Mouse (Mus musculus) hindbrain, embryonic 11.5 days (tissue): Measurements from ENCODE around the gene Rad50. TPM values are rescaled to one million over a fixed set of nuclear protein-coding genes. Genes with fewer than 3 reads are reported as not detected.

ENCODE experiments used
- ATAC-seq: fragments of 200-750 bp; cut with Nextera tagmentation; 2 replicates; pipeline ENCODE4 v1.8.0; 2017; ENCODE audit warnings: mild to moderate bottlenecking, moderate TSS enrichment, moderate library complexity; ENCODE audit not compliant: low FRiP score
- DNase-seq: peaks from one replicate; pipeline ENCODE4 v3.0.0-alpha.2; 2015; ENCODE audit warnings: low spot score
- H3K27ac ChIP-seq: fragments of 300-500 bp; sonication (generic); 2 replicates; pipeline ENCODE4 v1.5.1; 2014; ENCODE audit warnings: mild to moderate bottlenecking, low read depth, low read length
- H3K27me3 ChIP-seq: fragments of 300-500 bp; sonication (generic); 2 replicates; pipeline ENCODE4 v1.6.1; 2014; ENCODE audit warnings: mild to moderate bottlenecking, low read length, moderate library complexity, mixed read lengths; ENCODE audit not compliant: control insufficient read depth, insufficient read depth
- H3K36me3 ChIP-seq: fragments of 300-500 bp; sonication (generic); 2 replicates; pipeline ENCODE4 v1.6.1; 2014; ENCODE audit warnings: mild to moderate bottlenecking, low read length, moderate library complexity, mixed read lengths; ENCODE audit not compliant: control insufficient read depth, insufficient read depth
- H3K4me1 ChIP-seq: fragments of 300-500 bp; sonication (generic); replicated peaks from 2 replicates; pipeline ENCODE4 v1.6.1; 2014; ENCODE audit warnings: low read length, mixed read lengths; ENCODE audit not compliant: control insufficient read depth, insufficient read depth
- H3K4me2 ChIP-seq: fragments of 300-500 bp; sonication (generic); replicated peaks from 2 replicates; pipeline ENCODE4 v1.6.1; 2014; ENCODE audit warnings: mild to moderate bottlenecking, low read depth, low read length
- H3K4me3 ChIP-seq: fragments of 300-500 bp; sonication (generic); 2 replicates; pipeline ENCODE4 v1.5.1; 2014; ENCODE audit warnings: low read depth, low read length
- H3K9ac ChIP-seq: fragments of 300-500 bp; sonication (generic); 2 replicates; pipeline ENCODE4 v1.6.1; 2014; ENCODE audit warnings: low read depth, low read length
- H3K9me3 ChIP-seq: fragments of 300-500 bp; sonication (generic); 2 replicates; pipeline ENCODE4 v1.6.1; 2016; ENCODE audit warnings: low read length; ENCODE audit not compliant: control insufficient read depth
- WGBS: fragments of 180-500 bp; shearing (Covaris S2); extraction: QIAGEN DNeasy Blood & Tissue Kit; methylation state at CpG from one replicate; pipeline ENCODE4 v1.1.7; 2014; 5-methylcytosine and 5-hydroxymethylcytosine counted together
- polyA plus RNA-seq: library from polyadenylated mRNA; unstranded; fragments of >200 nt; fragmentation: Nextera tagmentation; extraction: Ambion mirVana; gene quantifications from 2 replicates; pipeline ENCODE4 v1.2.1, GENCODE M21; 2014

Rad50 gene
- polyA plus RNA-seq, 1 experiment from 2014 or later, result 22.3 TPM

DNA sequence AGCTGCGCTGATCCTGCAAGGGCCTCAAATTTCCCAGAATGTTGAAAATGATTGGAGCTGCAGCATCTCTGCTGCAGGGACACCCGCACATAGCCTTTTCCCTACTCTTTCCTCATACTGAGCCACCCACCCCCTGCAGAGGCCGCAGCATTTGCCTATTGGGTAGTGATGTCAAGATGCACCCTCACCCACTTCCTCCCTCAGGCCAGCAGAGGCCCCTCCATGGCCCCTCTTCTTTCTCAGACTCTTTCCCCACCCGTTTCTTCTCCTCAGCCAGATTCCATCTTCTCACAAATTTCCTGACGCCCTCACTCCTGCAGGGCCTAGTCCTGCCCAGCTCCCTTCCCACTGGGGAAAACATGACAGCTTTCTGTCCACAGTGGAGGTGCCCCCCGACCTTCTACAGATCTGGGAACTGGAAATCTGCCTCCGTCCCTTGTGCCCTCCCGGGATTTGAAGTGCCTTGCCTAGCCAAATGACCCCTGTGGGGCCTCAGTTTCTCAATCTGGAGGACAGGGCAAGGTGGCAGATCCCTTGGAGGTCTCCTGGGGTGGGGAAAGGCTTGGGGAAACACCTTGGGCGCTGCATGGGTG, 71.4 kb downstream of the Rad50 start:
- Histone ChIP-seq H3K9ac (no peak overlapping the region; the same call in 1 of the 2 replicates), H3K4me1 (peaks cover 6% of the 10 kb centered on the region; the same call in 1 of the 2 replicates), H3K4me3 (peak overlapping the region; percentile 29), H3K4me2 (peak overlapping the region; percentile 62), H3K27ac (no peak overlapping the region), H3K27me3 (peaks cover 20% of the 10 kb centered on the region), H3K9me3 (no peaks in the 10 kb centered on the region), H3K36me3 (no peaks in the 10 kb centered on the region)
- ATAC-seq (no peak), DNase-seq (peak; percentile 15)
- WGBS, result 41% methylated on average over 9 of the region's 9 CpGs

- Histone ChIP-seq H3K4me1 (peaks cover 6% of the 10 kb centered on the region; the same call in 1 of the 2 replicates), H3K9ac (no peak within 1 kb of the TSS), H3K9me3 (no peaks in the 10 kb centered on the region), H3K27me3 (peaks cover 20% of the 10 kb centered on the region), H3K4me3 (no peak within 1 kb of the TSS), H3K27ac (no peak within 1 kb of the TSS), H3K36me3 (no peaks in the 10 kb centered on the region), H3K4me2 (no peak within 1 kb of the TSS)
- ATAC-seq (no peak), DNase-seq (no peak)
- WGBS, result 91% methylated on average over 8 of the region's 8 CpGs
These were observed 72.6 kb downstream of the Rad50 start, which contains the start of gene Il13 for GRCm38 (mm10) chr11:53634556-53634955. Il13 (minus strand) TSS chr11:53634702.

DNA sequence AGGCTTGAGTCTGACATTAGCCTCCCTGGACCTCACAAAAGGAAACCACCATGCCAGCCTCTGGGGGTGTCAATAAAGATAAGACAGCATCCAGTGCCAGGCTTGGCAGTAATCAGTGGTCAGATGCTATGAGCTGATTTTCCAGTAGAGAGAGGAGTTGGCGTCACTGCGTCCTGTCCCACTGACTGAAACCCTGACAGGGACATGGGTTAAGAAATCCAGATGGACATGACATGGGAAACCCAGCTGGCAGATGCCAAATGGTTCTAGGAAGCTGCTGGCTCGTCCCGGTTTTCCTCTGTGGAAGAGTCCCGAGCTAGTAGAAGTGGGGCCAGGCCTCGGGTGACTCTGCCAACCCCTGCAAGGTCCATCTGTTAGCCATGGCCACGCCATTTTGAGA, 73.5 kb downstream of the Rad50 start:
- H3K9ac ChIP-seq, result no peak overlapping the region
- H3K4me3 ChIP-seq, result no peak overlapping the region
- H3K4me2 ChIP-seq, result no peak overlapping the region
- peaks cover 20% of the 10 kb centered on the region for H3K27me3 ChIP-seq
- no peaks in the 10 kb centered on the region for H3K9me3 ChIP-seq
- H3K4me1 ChIP-seq, result peaks cover 6% of the 10 kb centered on the region; the same call in 1 of the 2 replicates
- no peaks in the 10 kb centered on the region for H3K36me3 ChIP-seq
- H3K27ac ChIP-seq, result no peak overlapping the region
- ATAC-seq (no peak), DNase-seq (no peak)
- 88% methylated on average over 7 of the region's 7 CpGs for WGBS

- Histone ChIP-seq H3K4me1 (peaks cover 6% of the 10 kb centered on the region; the same call in 1 of the 2 replicates), H3K36me3 (no peaks in the 10 kb centered on the region), H3K4me3 (no peak overlapping the region), H3K27me3 (peaks cover 18% of the 10 kb centered on the region), H3K9ac (no peak overlapping the region), H3K9me3 (no peaks in the 10 kb centered on the region), H3K4me2 (no peak overlapping the region), H3K27ac (no peak overlapping the region)
- ATAC-seq, result no peak
- DNase-seq, result peak; percentile 30
- WGBS, result 71% methylated on average over 14 of the region's 14 CpGs
These were observed 74.9 kb downstream of the Rad50 start for GRCm38 (mm10) chr11:53632122-53632733.

DNA sequence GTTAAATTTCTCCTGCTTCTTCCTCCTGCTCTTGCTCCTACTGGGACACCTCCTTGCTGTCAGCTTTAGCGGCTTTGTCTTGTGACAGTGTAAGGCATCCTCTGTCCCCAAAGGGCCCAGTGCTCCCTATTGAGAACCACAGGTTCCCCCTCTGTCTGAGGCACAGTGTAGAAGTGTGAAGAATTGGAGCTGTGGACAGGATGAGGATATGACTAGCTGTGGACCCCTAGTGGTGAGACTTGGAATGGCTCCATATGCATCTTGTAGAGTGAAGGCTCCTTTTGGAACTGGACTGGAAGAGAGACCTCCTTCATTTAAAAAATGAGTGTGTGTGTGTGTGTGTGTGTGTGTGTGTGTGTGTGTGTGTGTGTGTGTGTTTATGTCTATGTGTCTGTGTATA, 79.3 kb downstream of the Rad50 start:
- H3K4me1 ChIP-seq, result no peaks in the 10 kb centered on the region; the same call in 1 of the 2 replicates
- H3K9ac ChIP-seq, result no peak overlapping the region
- H3K4me2 ChIP-seq, result no peak overlapping the region
- no peaks in the 10 kb centered on the region for H3K36me3 ChIP-seq
- ATAC-seq, result peak; percentile 59; the same call in 1 of the 2 replicates
- H3K4me3 ChIP-seq, result no peak overlapping the region
- H3K27me3 ChIP-seq, result 0 out of 2 replicates have a peak, but pooled peaks cover 3% of the 10 kb centered on the region
- H3K27ac ChIP-seq, result no peak overlapping the region
- no peaks in the 10 kb centered on the region for H3K9me3 ChIP-seq
- peak; percentile 89 for DNase-seq
- 5% methylated on average over 1 of the region's 1 CpGs for WGBS

GRCm38 (mm10) chr11:53626802-53627373, 80.2 kb downstream of the Rad50 start:
- Histone ChIP-seq H3K27ac (no peak overlapping the region), H3K4me3 (no peak overlapping the region), H3K27me3 (0 out of 2 replicates have a peak, but pooled peaks cover 3% of the 10 kb centered on the region), H3K9ac (no peak overlapping the region), H3K4me1 (no peaks in the 10 kb centered on the region; the same call in 1 of the 2 replicates), H3K4me2 (no peak overlapping the region), H3K36me3 (no peaks in the 10 kb centered on the region), H3K9me3 (no peaks in the 10 kb centered on the region)
- DNase-seq (no peak), ATAC-seq (no peak)
- WGBS, result 78% methylated on average over 17 of the region's 17 CpGs

- no peak for ATAC-seq
These were observed 83.0 kb downstream of the Rad50 start for GRCm38 (mm10) chr11:53624124-53624523.

GRCm38 (mm10) chr11:53623573-53623972, 83.5 kb downstream of the Rad50 start:
- DNase-seq, result no peak
- no peak for ATAC-seq
- Histone ChIP-seq H3K27me3 (0 out of 2 replicates have a peak, but pooled peaks cover 3% of the 10 kb centered on the region), H3K4me1 (no peaks in the 10 kb centered on the region; the same call in 1 of the 2 replicates), H3K9me3 (no peaks in the 10 kb centered on the region), H3K27ac (no peak overlapping the region), H3K4me3 (no peak overlapping the region), H3K36me3 (no peaks in the 10 kb centered on the region), H3K9ac (no peak overlapping the region), H3K4me2 (no peak overlapping the region)
- 91% methylated on average over 9 of the region's 9 CpGs for whole genome bisulfite sequencing

More at GRCm38 (mm10) chr11:53624124-53624523, 83.0 kb downstream of the Rad50 start:
- H3K4me2 ChIP-seq, result no peak overlapping the region
- H3K4me3 ChIP-seq, result no peak overlapping the region
- no peaks in the 10 kb centered on the region; the same call in 1 of the 2 replicates for H3K4me1 ChIP-seq
- no peaks in the 10 kb centered on the region for H3K36me3 ChIP-seq
- 0 out of 2 replicates have a peak, but pooled peaks cover 3% of the 10 kb centered on the region for H3K27me3 ChIP-seq
- H3K9ac ChIP-seq, result no peak overlapping the region
- H3K27ac ChIP-seq, result no peak overlapping the region
- no peak for DNase-seq
- 92% methylated on average over 2 of the region's 2 CpGs for WGBS
- no peaks in the 10 kb centered on the region for H3K9me3 ChIP-seq
